Mouse (Mus musculus) forebrain, embryonic 11.5 days (tissue): ENCODE results near the gene Ncstn. TPM values are rescaled to one million over a fixed set of nuclear protein-coding genes. Genes with fewer than 3 reads are reported as not detected.

Experiments
- ATAC-seq: fragments of 200-750 bp; cut with Nextera tagmentation; replicated peaks from 2 replicates; pipeline ENCODE4 v1.8.0; 2017; ENCODE audit warnings: moderate TSS enrichment; ENCODE audit not compliant: low FRiP score
- DNase-seq: peaks from one replicate; pipeline ENCODE4 v3.0.0-alpha.2; 2017; ENCODE audit warnings: low spot score
- H3K27ac ChIP-seq: fragments of 300-500 bp; sonication (generic); 2 replicates; pipeline ENCODE4 v1.5.1; 2014; ENCODE audit warnings: low read depth, low read length
- H3K27me3 ChIP-seq: fragments of 300-500 bp; sonication (generic); 2 replicates; pipeline ENCODE4 v1.6.1; 2014; ENCODE audit warnings: mild to moderate bottlenecking, low read length, mixed read lengths; ENCODE audit not compliant: control insufficient read depth, insufficient read depth
- H3K36me3 ChIP-seq: fragments of 300-500 bp; sonication (generic); 2 replicates; pipeline ENCODE4 v1.6.1; 2014; ENCODE audit warnings: mild to moderate bottlenecking, low read length, moderate library complexity, mixed read lengths; ENCODE audit not compliant: control insufficient read depth, insufficient read depth
- H3K4me1 ChIP-seq: fragments of 300-500 bp; sonication (generic); replicated peaks from 2 replicates; pipeline ENCODE4 v1.6.1; 2014; ENCODE audit warnings: low read length, mixed read lengths; ENCODE audit not compliant: control insufficient read depth, insufficient read depth
- H3K4me2 ChIP-seq: fragments of 300-500 bp; sonication (generic); 2 replicates; pipeline ENCODE4 v1.6.1; 2014; ENCODE audit warnings: low read depth, mild to moderate bottlenecking, low read length, moderate library complexity, mixed read lengths; ENCODE audit not compliant: severe bottlenecking
- H3K4me3 ChIP-seq: fragments of 300-500 bp; sonication (generic); 2 replicates; pipeline ENCODE4 v1.5.1; 2014; ENCODE audit warnings: low read depth, low read length
- H3K9ac ChIP-seq: fragments of 300-500 bp; sonication (generic); 2 replicates; pipeline ENCODE4 v1.6.1; 2014; ENCODE audit warnings: low read length
- H3K9me3 ChIP-seq: fragments of 300-500 bp; sonication (generic); 2 replicates; pipeline ENCODE4 v1.6.1; 2016; ENCODE audit warnings: low read length, mixed read lengths; ENCODE audit not compliant: control insufficient read depth
- WGBS: fragments of 180-500 bp; shearing (Covaris S2); extraction: QIAGEN DNeasy Blood & Tissue Kit; methylation state at CpG from one replicate; pipeline ENCODE4 v1.1.7; 2014; 5-methylcytosine and 5-hydroxymethylcytosine counted together
- polyA plus RNA-seq: library from polyadenylated mRNA; unstranded; fragments of >200 nt; fragmentation: Nextera tagmentation; extraction: Ambion mirVana; gene quantifications from 2 replicates; pipeline ENCODE4 v1.2.1, GENCODE M21; 2014

Gene Ncstn
- polyA plus RNA-seq, 1 experiment from 2014 or later = 107 TPM

DNA sequence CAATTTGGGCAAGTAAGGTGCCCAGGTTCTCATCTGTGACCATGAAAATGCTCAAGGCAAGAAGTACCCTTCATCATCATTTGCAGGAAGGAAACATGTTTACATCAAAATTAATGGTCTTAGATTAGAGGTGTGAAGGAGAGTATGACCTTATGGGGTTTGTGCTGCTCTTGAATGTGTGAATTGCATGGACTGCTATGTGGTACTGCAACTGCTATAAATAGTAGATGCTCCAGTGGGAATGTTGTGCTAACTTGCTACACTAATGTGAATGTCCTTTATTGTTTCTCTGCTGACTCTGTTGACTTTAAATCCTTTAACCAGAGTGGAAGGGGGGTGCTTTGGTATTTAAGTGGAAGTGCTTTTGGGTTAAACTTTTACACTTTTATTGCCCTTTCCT is 11.7 kb upstream of the Ncstn start:
- no peak for DNase-seq
- no peak overlapping the region for H3K4me3 ChIP-seq
- H3K9ac ChIP-seq = no peak overlapping the region
- no peak overlapping the region for H3K4me2 ChIP-seq
- no peaks in the 10 kb centered on the region for H3K9me3 ChIP-seq
- H3K4me1 ChIP-seq = no peaks in the 10 kb centered on the region
- peaks cover 12% of the 10 kb centered on the region; the same call in 1 of the 2 replicates for H3K36me3 ChIP-seq
- H3K27ac ChIP-seq = no peak overlapping the region
- no peaks in the 10 kb centered on the region for H3K27me3 ChIP-seq
- ATAC-seq = no peak

DNA sequence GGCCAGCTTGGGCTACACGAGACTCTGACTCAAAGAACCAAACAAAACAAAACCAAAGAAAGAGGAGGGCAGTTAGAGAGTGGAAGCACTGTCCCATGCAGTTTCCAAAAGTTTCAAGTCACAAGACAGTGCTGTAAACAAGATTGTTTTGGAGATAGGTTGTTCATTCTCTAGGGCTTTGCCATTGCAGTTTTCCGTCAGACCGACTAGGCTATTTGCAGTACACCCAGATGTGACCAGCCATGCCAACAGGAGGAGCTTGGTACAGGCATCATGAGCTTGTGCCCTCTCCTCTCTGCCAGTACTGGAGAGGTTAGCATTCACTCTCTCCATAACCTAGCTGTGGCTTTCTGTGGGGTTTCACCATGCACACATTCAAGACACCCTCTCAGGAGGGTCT is 10.9 kb upstream of the Ncstn start:
- 83% methylated on average over 3 of the region's 3 CpGs for WGBS
- no peaks in the 10 kb centered on the region for H3K9me3 ChIP-seq
- H3K9ac ChIP-seq = no peak overlapping the region
- no peaks in the 10 kb centered on the region for H3K27me3 ChIP-seq
- H3K27ac ChIP-seq = no peak overlapping the region
- H3K36me3 ChIP-seq = peaks cover 12% of the 10 kb centered on the region; the same call in 1 of the 2 replicates
- no peaks in the 10 kb centered on the region for H3K4me1 ChIP-seq
- DNase-seq (no peak), ATAC-seq (no peak)
- no peak overlapping the region for H3K4me3 ChIP-seq
- no peak overlapping the region for H3K4me2 ChIP-seq

DNA sequence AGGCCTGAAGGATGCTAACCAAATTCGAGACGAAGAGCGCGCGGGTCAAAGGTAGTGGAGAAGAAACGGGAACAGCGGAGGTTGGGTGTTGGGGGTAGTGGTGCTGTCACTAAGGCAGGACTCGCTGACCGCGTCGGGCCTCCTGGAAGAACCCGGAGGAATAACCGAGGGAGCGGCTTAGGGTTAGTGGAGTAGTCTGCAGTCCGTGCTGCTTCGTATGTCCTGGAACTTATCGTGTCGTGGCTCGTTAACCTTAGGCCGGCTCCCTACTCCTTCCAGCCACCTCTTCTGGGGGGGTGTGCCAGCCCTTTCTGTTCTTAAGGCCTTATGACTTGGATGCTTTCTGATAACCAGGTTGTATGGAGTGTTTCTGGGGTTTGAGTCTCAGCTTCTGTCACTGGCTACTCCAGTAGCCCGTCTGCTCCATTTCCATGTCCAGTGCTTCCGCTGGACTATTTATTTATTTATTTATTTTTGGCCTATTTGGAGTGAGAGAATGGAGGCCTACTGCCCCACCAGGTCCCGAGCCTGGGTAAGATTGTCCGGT is 377 bp upstream of the Ncstn start:
- Histone ChIP-seq H3K36me3 (no peaks in the 10 kb centered on the region; the same call in 1 of the 2 replicates), H3K4me3 (peak overlapping the region; percentile 78), H3K4me1 (no peaks in the 10 kb centered on the region; the same call in 1 of the 2 replicates), H3K27me3 (no peaks in the 10 kb centered on the region), H3K9ac (peak overlapping the region; percentile 79), H3K27ac (no peak overlapping the region; the same call in 1 of the 2 replicates), H3K9me3 (no peaks in the 10 kb centered on the region), H3K4me2 (peak overlapping the region; percentile 71)
- DNase-seq = no peak
- peak; percentile 79 for ATAC-seq
- 3% methylated on average over 24 of the region's 24 CpGs for WGBS

DNA sequence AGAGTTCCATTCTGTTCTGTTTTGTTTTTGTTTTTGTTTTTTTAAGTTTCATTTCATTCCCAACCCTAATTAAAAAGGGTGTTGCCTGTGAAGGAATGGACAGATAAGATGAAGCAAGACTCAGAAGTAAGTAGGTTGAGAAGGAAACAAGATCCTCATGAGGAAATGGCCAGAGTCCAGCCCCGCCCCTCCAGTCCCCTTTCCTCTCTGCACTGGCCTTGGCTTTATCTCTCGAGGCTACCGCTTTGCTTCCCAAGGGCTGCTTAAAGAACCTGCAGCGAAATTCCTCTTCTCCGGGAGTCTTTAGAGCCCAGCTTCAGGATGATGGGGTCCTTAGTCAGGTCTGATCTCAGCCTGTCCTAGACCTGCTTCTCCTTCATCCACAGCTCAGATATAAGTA is 4.6 kb downstream of the Ncstn start:
- no peak for DNase-seq
- Histone ChIP-seq H3K27ac (no peak overlapping the region), H3K36me3 (peaks cover 8% of the 10 kb centered on the region), H3K27me3 (no peaks in the 10 kb centered on the region), H3K9me3 (no peaks in the 10 kb centered on the region), H3K4me1 (no peaks in the 10 kb centered on the region; the same call in 1 of the 2 replicates), H3K4me3 (no peak overlapping the region), H3K4me2 (no peak overlapping the region), H3K9ac (no peak overlapping the region)
- 75% methylated on average over 5 of the region's 5 CpGs for WGBS
- ATAC-seq = no peak

DNA sequence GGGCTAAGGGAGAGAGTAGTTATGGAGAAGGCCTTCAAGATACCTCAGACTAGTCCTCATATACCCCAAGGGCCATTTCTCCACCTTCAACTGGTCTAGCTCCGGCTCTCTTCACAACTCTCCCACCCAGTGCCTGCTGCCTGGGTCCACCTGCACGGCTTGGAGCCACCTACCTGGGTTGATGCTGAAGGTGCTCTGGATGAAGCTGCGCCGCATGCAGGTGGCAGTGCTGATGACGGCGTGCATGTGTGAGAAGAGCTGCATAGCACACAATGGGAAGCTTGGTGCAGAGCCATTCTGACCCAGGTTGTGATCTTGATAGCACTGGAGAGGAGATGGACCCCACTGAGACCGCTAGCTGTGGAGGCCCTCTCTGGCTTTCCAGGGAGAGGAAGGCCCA is 10.0 kb downstream of the Ncstn start:
- Histone ChIP-seq H3K9ac (no peak overlapping the region), H3K4me3 (no peak overlapping the region), H3K9me3 (no peaks in the 10 kb centered on the region), H3K4me1 (no peaks in the 10 kb centered on the region), H3K27me3 (no peaks in the 10 kb centered on the region), H3K4me2 (no peak overlapping the region), H3K36me3 (peaks cover 22% of the 10 kb centered on the region), H3K27ac (no peak overlapping the region)
- ATAC-seq = no peak
- 98% methylated on average over 7 of the region's 7 CpGs for WGBS
- no peak for DNase-seq

DNA sequence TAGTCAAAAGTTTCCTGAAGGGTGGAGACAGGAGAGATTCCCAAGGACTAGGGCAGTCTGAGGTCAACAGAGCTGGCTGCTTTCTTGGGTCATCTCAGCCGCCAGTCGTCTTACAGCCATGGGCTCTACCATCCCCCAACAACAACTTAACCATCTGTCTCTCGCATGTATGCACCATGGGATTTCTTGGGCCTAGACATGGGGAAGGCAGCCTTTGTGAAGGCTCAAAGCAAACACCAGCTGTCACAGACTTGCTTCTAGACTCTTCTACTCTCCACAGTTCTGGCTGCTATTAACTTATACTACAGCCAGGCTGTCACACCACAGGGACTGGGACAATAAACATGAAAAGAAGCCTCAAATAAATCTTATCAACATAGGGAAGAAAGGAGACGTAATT is 11.0 kb downstream of the Ncstn start:
- Histone ChIP-seq H3K36me3 (peaks cover 22% of the 10 kb centered on the region), H3K9ac (no peak overlapping the region), H3K4me2 (no peak overlapping the region), H3K9me3 (no peaks in the 10 kb centered on the region), H3K27ac (no peak overlapping the region), H3K27me3 (no peaks in the 10 kb centered on the region), H3K4me1 (no peaks in the 10 kb centered on the region), H3K4me3 (no peak overlapping the region)
- DNase-seq (no peak), ATAC-seq (no peak; the same call in 1 of the 2 replicates)
- WGBS = 81% methylated on average over 4 of the region's 4 CpGs

DNA sequence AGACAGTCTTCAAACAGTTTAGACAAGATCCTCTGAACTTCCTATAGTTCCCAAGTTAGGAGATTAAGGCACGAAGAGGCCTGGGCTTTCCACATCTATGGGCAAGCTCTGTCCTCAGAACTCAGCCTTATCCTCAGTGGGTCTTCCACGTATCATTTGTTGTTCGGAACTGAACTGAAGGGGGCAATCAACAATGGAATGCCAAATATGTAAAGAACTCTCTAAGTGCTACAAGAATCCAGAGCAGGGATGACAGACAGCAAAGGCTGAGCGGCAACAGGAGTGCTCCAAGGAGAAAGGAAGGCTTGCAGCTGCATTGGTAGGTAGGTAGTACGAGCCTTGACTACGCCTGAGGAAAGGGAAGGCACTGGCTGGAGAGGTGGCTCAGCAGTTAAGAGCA is 12.4 kb downstream of the Ncstn start:
- ATAC-seq = no peak
- no peak for DNase-seq
- no peaks in the 10 kb centered on the region for H3K4me1 ChIP-seq
- peaks cover 24% of the 10 kb centered on the region for H3K36me3 ChIP-seq
- no peaks in the 10 kb centered on the region for H3K9me3 ChIP-seq
- no peak overlapping the region for H3K4me3 ChIP-seq
- 78% methylated on average over 6 of the region's 6 CpGs for WGBS
- H3K9ac ChIP-seq = no peak overlapping the region
- no peak overlapping the region for H3K4me2 ChIP-seq
- no peaks in the 10 kb centered on the region for H3K27me3 ChIP-seq
- no peak overlapping the region for H3K27ac ChIP-seq

DNA sequence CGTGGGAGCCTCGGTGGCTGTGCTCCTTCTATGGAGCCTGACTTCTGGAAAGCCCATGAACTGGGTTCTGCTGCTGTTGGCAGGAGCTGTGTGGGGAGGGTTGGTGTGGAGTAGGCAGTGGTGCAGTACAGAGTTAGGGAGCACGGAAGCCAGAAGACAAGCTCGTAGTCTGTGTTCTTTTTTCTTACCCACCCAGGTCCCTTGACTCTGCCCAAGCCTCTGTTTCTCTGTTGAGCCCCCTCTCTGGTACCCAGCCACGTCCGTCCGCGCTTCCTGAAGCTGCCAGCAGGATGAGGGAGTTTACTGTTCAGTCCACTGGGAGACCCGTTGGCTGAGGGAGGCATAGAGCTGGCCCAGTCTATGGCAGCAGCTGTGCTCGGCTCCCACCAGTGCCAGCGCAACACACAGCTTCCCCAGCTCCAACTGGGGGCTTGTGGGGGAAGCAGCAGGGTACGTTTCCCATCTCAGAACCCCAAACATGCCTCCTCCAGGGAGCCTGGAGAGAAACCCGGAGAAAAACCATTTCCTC is 17.9 kb downstream of the Ncstn start:
- Histone ChIP-seq H3K4me2 (no peak overlapping the region), H3K4me1 (no peaks in the 10 kb centered on the region), H3K27ac (no peak overlapping the region), H3K9ac (no peak overlapping the region), H3K4me3 (no peak overlapping the region), H3K9me3 (no peaks in the 10 kb centered on the region), H3K36me3 (peaks cover 2% of the 10 kb centered on the region), H3K27me3 (no peaks in the 10 kb centered on the region)
- WGBS = 74% methylated on average over 13 of the region's 13 CpGs
- DNase-seq (no peak), ATAC-seq (no peak)
